Mouse (Mus musculus): Measurements from ENCODE around the gene Cacnb3.
A peak's percentile ranks its signal among the peaks of the same experiment; 100 is the strongest.

Cacnb3 gene

DNA sequence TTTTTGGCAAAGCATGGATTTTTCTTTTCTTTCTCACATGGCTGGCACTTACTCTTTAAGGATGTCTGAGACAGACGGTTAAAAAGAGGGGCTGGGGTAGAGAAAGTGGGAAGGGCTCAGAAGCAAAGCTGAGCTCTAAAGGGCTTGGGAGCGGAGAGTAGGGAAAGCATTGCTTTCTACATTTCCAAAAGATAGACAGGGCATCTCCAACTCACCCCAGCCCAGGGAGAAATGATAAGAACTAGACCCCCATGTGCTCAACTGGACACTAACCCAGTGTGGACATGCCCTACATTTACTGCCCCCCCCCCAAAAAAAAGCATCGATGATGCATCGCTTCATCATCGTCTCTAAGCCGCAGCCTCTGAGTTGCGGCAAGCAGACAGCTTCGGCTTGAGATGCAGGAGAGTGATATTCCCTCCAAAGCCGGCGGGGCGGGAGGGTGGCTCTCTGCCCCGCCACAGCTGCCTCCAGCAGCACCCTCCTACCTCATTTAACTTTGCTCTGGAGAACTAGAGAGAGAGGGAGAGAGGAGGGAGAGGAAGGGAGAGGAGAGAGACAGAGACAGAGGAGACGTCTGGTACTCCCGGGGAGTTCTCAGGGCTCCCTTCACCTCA, 45.1 kb downstream of the Cacnb3 start:
- DNase-seq (ENCODE audit: low spot score): no peak

DNA sequence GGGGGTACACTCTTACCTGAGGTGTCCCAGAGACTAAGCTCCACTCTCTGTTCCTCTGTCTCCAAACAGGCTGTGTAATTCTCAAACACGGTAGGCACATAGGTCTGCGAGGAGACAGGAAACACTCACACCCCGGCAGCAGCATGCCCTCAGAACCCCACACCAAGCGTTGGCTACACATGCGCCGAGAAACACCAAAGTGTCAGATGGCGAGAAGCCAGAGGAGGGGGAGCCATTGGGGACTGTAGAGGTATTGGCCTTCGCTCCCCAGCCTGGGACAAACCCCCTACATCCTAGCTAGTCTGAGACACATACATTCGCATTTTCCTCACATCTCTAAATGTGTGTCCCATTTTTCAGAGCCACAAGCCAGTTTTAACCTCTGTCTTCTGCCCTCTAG, 45.8 kb downstream of the Cacnb3 start:
- no peak for DNase-seq (ENCODE audit: low spot score)

DNA sequence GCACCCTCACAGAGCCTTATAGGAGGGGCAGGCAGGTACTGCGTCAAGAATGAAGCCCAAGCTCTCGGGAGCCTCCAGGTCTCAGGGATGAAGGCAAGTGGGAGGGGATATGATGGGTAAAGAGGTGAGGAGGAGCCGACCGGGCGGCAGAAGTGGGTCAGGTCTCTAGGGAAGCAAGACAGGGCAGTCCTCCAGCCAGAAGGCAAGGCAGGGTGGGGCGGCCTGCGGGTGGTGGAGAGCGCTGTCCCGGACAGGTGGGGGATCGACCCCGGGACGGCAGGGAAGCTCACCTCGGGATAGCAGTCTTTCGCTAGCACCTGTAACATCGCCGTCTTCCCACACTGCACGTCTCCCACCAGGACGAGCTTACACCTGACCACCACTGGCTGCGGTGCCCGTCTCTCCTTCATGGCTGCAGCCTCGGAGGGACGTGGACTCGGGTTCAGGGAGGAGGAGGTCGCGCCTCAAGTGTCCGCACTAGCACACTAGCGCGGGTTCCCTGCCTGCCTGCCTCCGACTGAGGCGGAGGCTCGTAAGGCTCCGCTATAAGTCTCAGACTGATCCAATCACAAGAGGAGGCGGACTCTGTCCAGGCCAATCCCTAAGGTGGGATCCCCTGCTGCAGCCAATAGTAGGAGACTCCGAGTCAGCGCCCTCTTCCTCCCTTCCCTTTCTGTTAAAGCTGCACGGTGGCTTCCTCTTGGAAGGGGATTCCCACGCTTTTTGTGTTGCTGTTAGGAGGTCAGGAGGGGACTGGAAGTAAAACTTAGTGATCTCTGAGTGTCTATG, 46.5 kb downstream of the Cacnb3 start, which contains the start of gene Rnd1:
Gene Rnd1 (minus strand): TSS at position 522 of the 789 bp plus-strand sequence.
- peak; percentile 64 for DNase-seq (ENCODE audit: low spot score)

GRCm38 (mm10) chr15:98677977-98678376, 47.3 kb downstream of the Cacnb3 start:
- DNase-seq (ENCODE audit: low spot score): no peak

- no peak for DNase-seq (ENCODE audit: low spot score)
These were observed 50.0 kb downstream of the Cacnb3 start for GRCm38 (mm10) chr15:98680660-98681059.

DNA sequence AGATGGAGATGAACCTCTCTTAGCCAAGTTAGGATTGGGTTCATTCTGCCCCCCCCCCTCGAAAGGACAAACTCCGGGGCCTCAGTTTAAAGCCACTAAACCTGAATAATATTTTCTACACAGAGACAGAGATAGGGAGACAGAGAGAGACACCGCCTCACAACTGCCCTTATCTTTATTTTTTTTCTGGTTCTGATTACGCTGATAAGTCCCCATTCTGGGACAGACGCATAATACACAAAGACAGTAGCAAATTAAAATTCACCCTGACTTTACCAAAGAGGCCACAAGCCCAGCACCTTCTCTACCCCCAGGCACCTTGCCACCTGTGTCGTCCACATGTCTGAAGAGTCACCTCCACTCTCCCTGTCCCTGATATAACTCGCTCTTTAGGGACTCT, 51.0 kb downstream of the Cacnb3 start:
- DNase-seq (ENCODE audit: low spot score): no peak

GRCm38 (mm10) chr15:98683177-98683576, 52.5 kb downstream of the Cacnb3 start:
- DNase-seq (ENCODE audit: low spot score): no peak

DNA sequence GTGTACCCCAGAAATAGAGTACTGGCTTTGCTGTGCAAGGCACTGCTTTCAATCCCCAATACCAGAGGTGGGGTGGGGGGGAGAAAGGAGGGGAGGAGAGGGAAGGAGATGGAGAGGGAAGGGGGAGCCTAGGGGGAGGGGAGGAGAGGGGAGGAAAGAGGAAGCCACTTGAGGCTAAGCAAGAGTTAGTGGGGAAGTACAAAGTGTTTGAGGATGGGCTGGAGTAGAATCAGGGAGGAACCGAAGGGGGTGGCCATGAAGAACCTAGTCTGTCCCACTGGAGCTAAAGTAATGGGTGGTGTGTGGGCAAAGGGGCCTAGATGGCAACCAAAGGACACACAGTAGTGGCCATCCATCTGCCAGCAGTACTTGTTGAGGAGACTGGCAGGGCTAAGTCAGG, 53.1 kb downstream of the Cacnb3 start:
- DNase-seq (ENCODE audit: low spot score): no peak

DNA sequence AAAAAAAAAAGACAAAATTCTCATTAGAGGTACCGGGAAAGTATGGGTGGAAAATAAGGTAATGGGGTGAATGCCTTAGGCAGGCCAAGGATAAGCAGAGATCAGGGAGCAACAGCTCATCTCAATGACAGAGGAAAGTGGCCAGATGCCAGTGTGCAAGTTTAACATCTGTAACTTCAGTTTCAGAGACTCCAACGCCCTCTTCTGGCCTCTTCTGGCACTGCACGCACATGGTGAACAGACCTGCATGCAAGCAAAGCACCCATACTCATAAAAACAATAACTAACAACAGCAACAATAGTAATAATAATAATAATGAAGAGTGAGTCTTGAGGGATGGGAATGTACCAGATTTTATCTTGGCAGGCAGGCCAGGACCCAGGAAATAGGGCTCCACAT, 55.3 kb downstream of the Cacnb3 start:
- no peak for DNase-seq (ENCODE audit: low spot score)

GRCm38 (mm10) chr15:98689682-98690081, 59.0 kb downstream of the Cacnb3 start:
- no peak for DNase-seq (ENCODE audit: low spot score)

DNA sequence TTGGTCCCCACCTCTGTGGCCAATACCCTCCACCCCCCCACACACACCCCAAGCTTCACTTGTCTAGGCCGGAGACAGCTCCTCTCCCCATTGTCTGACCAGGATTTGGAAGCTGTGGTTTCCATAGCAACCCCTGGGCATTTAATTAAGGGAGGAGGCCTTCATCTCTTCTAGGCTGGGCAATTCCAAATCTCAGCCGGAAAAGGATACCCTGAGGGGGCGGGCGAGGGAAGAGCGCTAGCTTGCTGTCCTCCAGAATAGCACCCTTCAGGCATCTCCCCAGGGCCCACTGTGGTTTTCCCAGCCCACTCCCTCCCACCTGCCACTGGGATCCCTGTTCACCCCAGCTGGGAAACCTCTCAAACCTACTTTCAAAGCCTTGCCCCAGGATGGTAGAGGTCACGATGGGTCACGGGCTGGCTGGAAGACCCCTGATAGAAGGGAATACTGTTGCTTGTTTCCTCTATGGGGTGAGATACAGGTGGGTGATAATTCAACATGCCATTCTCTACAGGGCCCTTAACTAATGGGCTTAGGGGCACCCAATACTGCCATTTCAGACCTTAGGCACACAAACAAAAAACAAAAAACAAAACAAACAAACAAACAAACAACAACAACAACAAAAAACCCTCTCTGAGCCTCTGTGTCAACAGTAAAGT, 61.0 kb downstream of the Cacnb3 start:
- no peak for DNase-seq (ENCODE audit: low spot score)

DNA sequence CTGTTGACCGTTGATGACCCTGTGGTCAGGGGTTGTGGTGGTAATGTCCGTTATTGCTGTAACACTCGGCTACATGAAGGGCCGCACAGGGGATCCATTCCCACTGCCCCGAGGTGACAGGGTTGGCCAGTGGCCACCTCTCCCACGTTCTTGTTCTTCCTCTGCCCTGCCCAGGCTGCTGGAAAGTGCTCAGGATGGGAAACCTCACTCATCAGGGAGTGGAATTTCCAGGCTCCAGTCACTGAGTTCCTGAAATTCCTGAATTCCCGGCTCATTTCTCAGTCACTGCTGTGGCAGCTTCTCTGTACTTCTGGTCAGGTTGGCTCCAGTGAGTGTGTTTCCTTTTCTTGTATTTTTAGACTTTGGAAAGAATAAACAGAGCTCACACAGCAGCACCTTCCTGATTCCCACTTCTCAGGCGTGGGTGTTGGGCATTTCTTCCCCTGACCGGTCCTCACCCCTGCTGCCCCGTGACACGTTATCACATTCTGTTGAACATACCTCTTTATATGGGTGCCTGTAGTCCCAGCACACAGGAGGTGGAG, 61.6 kb downstream of the Cacnb3 start:
- DNase-seq (ENCODE audit: low spot score): no peak
